Mouse (Mus musculus): ENCODE measurements at regions not wholly inside any gene's neighbourhood (a gene's known extent, or its start where the extent isn't known, plus 50 kb on each side); places are given as distances from the start of the nearest gene placed in this dataset.

- no peaks in the 10 kb centered on the region for H3K36me3 ChIP-seq
- WGBS = 74% methylated on average over 3 of the region's 3 CpGs
- H3K27me3 ChIP-seq (ENCODE audit: insufficient read depth, poor library complexity, severe bottlenecking) = 0 out of 2 replicates have a peak, but pooled peaks cover 4% of the 10 kb centered on the region
- H3K4me3 ChIP-seq = no peak overlapping the region
- no peaks in the 10 kb centered on the region for H3K9me3 ChIP-seq
- DNase-seq (ENCODE audit: low spot score) = no peak
- peaks cover 4% of the 10 kb centered on the region; the same call in 1 of the 2 replicates for H3K4me1 ChIP-seq (replicated peaks)
- no peak overlapping the region for H3K27ac ChIP-seq
Observed at GRCm38 (mm10) chr4:131346727-131347126, 402.5 kb downstream of the Matn1 start.

- H3K4me3 ChIP-seq = no peak overlapping the region
- no peaks in the 10 kb centered on the region for H3K9me3 ChIP-seq
- H3K4me1 ChIP-seq (replicated peaks) = peaks cover 4% of the 10 kb centered on the region; the same call in 1 of the 2 replicates
- WGBS = 81% methylated on average over 7 of the region's 7 CpGs
- no peaks in the 10 kb centered on the region for H3K27me3 ChIP-seq (ENCODE audit: insufficient read depth, poor library complexity, severe bottlenecking)
- no peaks in the 10 kb centered on the region for H3K36me3 ChIP-seq
- no peak overlapping the region for H3K27ac ChIP-seq
- no peak for DNase-seq (ENCODE audit: low spot score)
Observed at GRCm38 (mm10) chr4:131350268-131350667, 406.1 kb downstream of the Matn1 start.

- Histone ChIP-seq H3K4me1 (replicated peaks) (peaks cover 6% of the 10 kb centered on the region), H3K4me3 (no peak overlapping the region), H3K9me3 (no peaks in the 10 kb centered on the region), H3K27ac (no peak overlapping the region), H3K27me3 (ENCODE audit: insufficient read depth, poor library complexity, severe bottlenecking) (no peaks in the 10 kb centered on the region), H3K36me3 (no peaks in the 10 kb centered on the region)
- WGBS = 91% methylated on average over 3 of the region's 3 CpGs
- no peak for DNase-seq (ENCODE audit: low spot score)
Observed at GRCm38 (mm10) chr4:131354908-131355307, 410.7 kb downstream of the Matn1 start.

- 94% methylated on average over 12 of the region's 12 CpGs for WGBS
- Histone ChIP-seq H3K27me3 (ENCODE audit: insufficient read depth, poor library complexity, severe bottlenecking) (no peaks in the 10 kb centered on the region), H3K36me3 (no peaks in the 10 kb centered on the region), H3K9me3 (no peaks in the 10 kb centered on the region), H3K4me3 (no peak overlapping the region), H3K27ac (no peak overlapping the region), H3K4me1 (replicated peaks) (peaks cover 7% of the 10 kb centered on the region)
- DNase-seq (ENCODE audit: low spot score) = no peak
Observed at GRCm38 (mm10) chr4:131355526-131355991, 411.4 kb downstream of the Matn1 start.

- no peak for DNase-seq (ENCODE audit: low spot score)
- H3K9me3 ChIP-seq = no peaks in the 10 kb centered on the region
- no peak overlapping the region for H3K4me3 ChIP-seq
- 80% methylated on average over 12 of the region's 12 CpGs for WGBS
- H3K27me3 ChIP-seq (ENCODE audit: insufficient read depth, poor library complexity, severe bottlenecking) = 0 out of 2 replicates have a peak, but pooled peaks cover 4% of the 10 kb centered on the region
- H3K4me1 ChIP-seq (replicated peaks) = peaks cover 7% of the 10 kb centered on the region; the same call in 1 of the 2 replicates
- H3K36me3 ChIP-seq = no peaks in the 10 kb centered on the region
- no peak overlapping the region for H3K27ac ChIP-seq
Observed at GRCm38 (mm10) chr4:131356316-131356715, 412.1 kb downstream of the Matn1 start.

GRCm38 (mm10) chr4:131363030-131363429 lies 418.8 kb downstream of the Matn1 start:
- WGBS = 65% methylated on average over 1 of the region's 1 CpGs
- no peak for DNase-seq (ENCODE audit: low spot score)
- H3K4me3 ChIP-seq = no peak overlapping the region
- H3K9me3 ChIP-seq = no peaks in the 10 kb centered on the region
- peaks cover 34% of the 10 kb centered on the region for H3K27me3 ChIP-seq (ENCODE audit: insufficient read depth, poor library complexity, severe bottlenecking)
- H3K36me3 ChIP-seq = no peaks in the 10 kb centered on the region
- H3K27ac ChIP-seq = no peak overlapping the region
- H3K4me1 ChIP-seq (replicated peaks) = peaks cover 6% of the 10 kb centered on the region

GRCm38 (mm10) chr4:131364671-131365252 lies 420.6 kb downstream of the Matn1 start:
- Histone ChIP-seq H3K4me1 (replicated peaks) (peaks cover 8% of the 10 kb centered on the region), H3K4me3 (no peak overlapping the region), H3K27ac (peak overlapping the region; percentile 24; the same call in 1 of the 2 replicates), H3K36me3 (no peaks in the 10 kb centered on the region), H3K9me3 (no peaks in the 10 kb centered on the region), H3K27me3 (ENCODE audit: insufficient read depth, poor library complexity, severe bottlenecking) (peaks cover 43% of the 10 kb centered on the region)
- 29% methylated on average over 6 of the region's 6 CpGs for WGBS
- peak; percentile 61 for DNase-seq (ENCODE audit: low spot score)

- peaks cover 16% of the 10 kb centered on the region for H3K4me1 ChIP-seq (replicated peaks)
- peaks cover 41% of the 10 kb centered on the region for H3K27me3 ChIP-seq (ENCODE audit: insufficient read depth, poor library complexity, severe bottlenecking)
- H3K9me3 ChIP-seq = no peaks in the 10 kb centered on the region
- no peak for DNase-seq (ENCODE audit: low spot score)
- H3K27ac ChIP-seq = no peak overlapping the region
- 61% methylated on average over 2 of the region's 2 CpGs for WGBS
- H3K4me3 ChIP-seq = no peak overlapping the region
- no peaks in the 10 kb centered on the region for H3K36me3 ChIP-seq
Observed at GRCm38 (mm10) chr4:131366006-131366405, 421.8 kb downstream of the Matn1 start.

GRCm38 (mm10) chr4:131366656-131367055 lies 422.5 kb downstream of the Matn1 start:
- H3K4me3 ChIP-seq = no peak overlapping the region
- H3K27ac ChIP-seq = no peak overlapping the region
- H3K4me1 ChIP-seq (replicated peaks) = peaks cover 18% of the 10 kb centered on the region
- H3K9me3 ChIP-seq = no peaks in the 10 kb centered on the region
- no peaks in the 10 kb centered on the region for H3K36me3 ChIP-seq
- no peak for DNase-seq (ENCODE audit: low spot score)
- H3K27me3 ChIP-seq (ENCODE audit: insufficient read depth, poor library complexity, severe bottlenecking) = peaks cover 39% of the 10 kb centered on the region
- 72% methylated on average over 1 of the region's 1 CpGs for WGBS

- Histone ChIP-seq H3K9me3 (no peaks in the 10 kb centered on the region; the same call in 1 of the 2 replicates), H3K27ac (no peak overlapping the region), H3K4me1 (replicated peaks) (peaks cover 17% of the 10 kb centered on the region), H3K36me3 (no peaks in the 10 kb centered on the region), H3K4me3 (no peak overlapping the region), H3K27me3 (ENCODE audit: insufficient read depth, poor library complexity, severe bottlenecking) (peaks cover 26% of the 10 kb centered on the region; the same call in 1 of the 2 replicates)
- WGBS = 82% methylated on average over 16 of the region's 16 CpGs
- no peak for DNase-seq (ENCODE audit: low spot score)
Observed at GRCm38 (mm10) chr4:131372517-131372916, 428.3 kb downstream of the Matn1 start.

- Histone ChIP-seq H3K9me3 (no peaks in the 10 kb centered on the region; the same call in 1 of the 2 replicates), H3K4me3 (no peak overlapping the region), H3K36me3 (no peaks in the 10 kb centered on the region), H3K27me3 (ENCODE audit: insufficient read depth, poor library complexity, severe bottlenecking) (peaks cover 25% of the 10 kb centered on the region; the same call in 1 of the 2 replicates), H3K4me1 (replicated peaks) (peaks cover 19% of the 10 kb centered on the region), H3K27ac (no peak overlapping the region)
- DNase-seq (ENCODE audit: low spot score) = no peak
- 88% methylated on average over 3 of the region's 3 CpGs for WGBS
Observed at GRCm38 (mm10) chr4:131373172-131373571, 429.0 kb downstream of the Matn1 start.

GRCm38 (mm10) chr4:131374527-131375290 lies 430.5 kb downstream of the Matn1 start:
- H3K4me3 ChIP-seq = no peak overlapping the region
- no peak for DNase-seq (ENCODE audit: low spot score)
- no peak overlapping the region for H3K27ac ChIP-seq
- 89% methylated on average over 6 of the region's 6 CpGs for WGBS
- H3K4me1 ChIP-seq (replicated peaks) = peaks cover 23% of the 10 kb centered on the region
- H3K27me3 ChIP-seq (ENCODE audit: insufficient read depth, poor library complexity, severe bottlenecking) = peaks cover 16% of the 10 kb centered on the region; the same call in 1 of the 2 replicates
- H3K36me3 ChIP-seq = no peaks in the 10 kb centered on the region
- H3K9me3 ChIP-seq = no peaks in the 10 kb centered on the region; the same call in 1 of the 2 replicates

GRCm38 (mm10) chr4:131381063-131381462 lies 436.9 kb downstream of the Matn1 start:
- 67% methylated on average over 9 of the region's 9 CpGs for WGBS
- 0 out of 2 replicates have a peak, but pooled peaks cover 3% of the 10 kb centered on the region for H3K27me3 ChIP-seq (ENCODE audit: insufficient read depth, poor library complexity, severe bottlenecking)

More at GRCm38 (mm10) chr4:131381063-131381462, 436.9 kb downstream of the Matn1 start:
- peaks cover 26% of the 10 kb centered on the region; the same call in 1 of the 2 replicates for H3K4me1 ChIP-seq (replicated peaks)
- H3K4me3 ChIP-seq = no peak overlapping the region
- H3K36me3 ChIP-seq = no peaks in the 10 kb centered on the region
- H3K27ac ChIP-seq = no peak overlapping the region
- DNase-seq (ENCODE audit: low spot score) = no peak
- no peaks in the 10 kb centered on the region for H3K9me3 ChIP-seq

Measured in hindbrain, embryonic 10.5 days (tissue).